Mouse (Mus musculus): ENCODE results near the gene Cdk16. TPM values are rescaled to one million over a fixed set of nuclear protein-coding genes. Genes with fewer than 3 reads are reported as not detected.

Gene Cdk16
- total RNA-seq (2017), result 37.0 and 41.0 TPM in 2 replicates

GRCm38 (mm10) chrX:20687519-20688067 is at the start of gene Cdk16:
Gene Cdk16 (plus strand): TSS chrX:20687954.
- ATAC-seq (replicated peaks in 1 of 2; ENCODE audit: insufficient read depth in 1 of 2, low FRiP score in 2 of 2, low TSS enrichment in 1 of 2, low read depth in 1 of 2, poor library complexity in 2 of 2, severe bottlenecking in 2 of 2), result peak; percentile 86 to 94

- ATAC-seq (replicated peaks in 1 of 2; ENCODE audit: insufficient read depth in 1 of 2, low FRiP score in 2 of 2, low TSS enrichment in 1 of 2, low read depth in 1 of 2, poor library complexity in 2 of 2, severe bottlenecking in 2 of 2), result no peak
Measured at GRCm38 (mm10) chrX:20638141-20638540, 49.6 kb upstream of the Cdk16 start.

GRCm38 (mm10) chrX:20644780-20645179 is 43.0 kb upstream of the Cdk16 start:
- ATAC-seq (replicated peaks in 1 of 2; ENCODE audit: insufficient read depth in 1 of 2, low FRiP score in 2 of 2, low TSS enrichment in 1 of 2, low read depth in 1 of 2, poor library complexity in 2 of 2, severe bottlenecking in 2 of 2), result no peak

GRCm38 (mm10) chrX:20657593-20657992 is 30.2 kb upstream of the Cdk16 start:
- ATAC-seq (replicated peaks in 1 of 2; ENCODE audit: insufficient read depth in 1 of 2, low FRiP score in 2 of 2, low TSS enrichment in 1 of 2, low read depth in 1 of 2, poor library complexity in 2 of 2, severe bottlenecking in 2 of 2), result no peak

GRCm38 (mm10) chrX:20658026-20658652 is 29.6 kb upstream of the Cdk16 start, which contains the start of gene Uba1:
Gene Uba1 (plus strand): TSS chrX:20658326.
- peak; percentile 88 to 89 for ATAC-seq (replicated peaks in 1 of 2; ENCODE audit: insufficient read depth in 1 of 2, low FRiP score in 2 of 2, low TSS enrichment in 1 of 2, low read depth in 1 of 2, poor library complexity in 2 of 2, severe bottlenecking in 2 of 2)

- ATAC-seq (replicated peaks in 1 of 2; ENCODE audit: insufficient read depth in 1 of 2, low FRiP score in 2 of 2, low TSS enrichment in 1 of 2, low read depth in 1 of 2, poor library complexity in 2 of 2, severe bottlenecking in 2 of 2), result 0 out of 4 replicates have a peak, but pooled peaks of 1 of the 2 experiments have one; percentile 18
Measured at GRCm38 (mm10) chrX:20658891-20659406, 28.8 kb upstream of the Cdk16 start.

- ATAC-seq (replicated peaks in 1 of 2; ENCODE audit: insufficient read depth in 1 of 2, low FRiP score in 2 of 2, low TSS enrichment in 1 of 2, low read depth in 1 of 2, poor library complexity in 2 of 2, severe bottlenecking in 2 of 2), result no peak
Measured at GRCm38 (mm10) chrX:20662317-20662715, 25.4 kb upstream of the Cdk16 start.

- ATAC-seq (replicated peaks in 1 of 2; ENCODE audit: insufficient read depth in 1 of 2, low FRiP score in 2 of 2, low TSS enrichment in 1 of 2, low read depth in 1 of 2, poor library complexity in 2 of 2, severe bottlenecking in 2 of 2), result peak; percentile 65 to 80
Measured at GRCm38 (mm10) chrX:20662716-20663443, 24.9 kb upstream of the Cdk16 start.

GRCm38 (mm10) chrX:20663444-20663790 is 24.3 kb upstream of the Cdk16 start:
- no peak for ATAC-seq (replicated peaks in 1 of 2; ENCODE audit: insufficient read depth in 1 of 2, low FRiP score in 2 of 2, low TSS enrichment in 1 of 2, low read depth in 1 of 2, poor library complexity in 2 of 2, severe bottlenecking in 2 of 2)

GRCm38 (mm10) chrX:20688068-20688547 is 354 bp downstream of the Cdk16 start:
- ATAC-seq (replicated peaks in 1 of 2; ENCODE audit: insufficient read depth in 1 of 2, low FRiP score in 2 of 2, low TSS enrichment in 1 of 2, low read depth in 1 of 2, poor library complexity in 2 of 2, severe bottlenecking in 2 of 2), result peak; percentile 70 to 74

- ATAC-seq (replicated peaks in 1 of 2; ENCODE audit: insufficient read depth in 1 of 2, low FRiP score in 2 of 2, low TSS enrichment in 1 of 2, low read depth in 1 of 2, poor library complexity in 2 of 2, severe bottlenecking in 2 of 2), result no peak
Measured at GRCm38 (mm10) chrX:20688615-20689014, 861 bp downstream of the Cdk16 start.

GRCm38 (mm10) chrX:20691566-20691965 is 3.8 kb downstream of the Cdk16 start:
- no peak for ATAC-seq (replicated peaks in 1 of 2; ENCODE audit: insufficient read depth in 1 of 2, low FRiP score in 2 of 2, low TSS enrichment in 1 of 2, low read depth in 1 of 2, poor library complexity in 2 of 2, severe bottlenecking in 2 of 2)

- ATAC-seq (replicated peaks in 1 of 2; ENCODE audit: insufficient read depth in 1 of 2, low FRiP score in 2 of 2, low TSS enrichment in 1 of 2, low read depth in 1 of 2, poor library complexity in 2 of 2, severe bottlenecking in 2 of 2), result no peak
Measured at GRCm38 (mm10) chrX:20692616-20693015, 4.9 kb downstream of the Cdk16 start.

GRCm38 (mm10) chrX:20695842-20696241 is 8.1 kb downstream of the Cdk16 start:
- no peak for ATAC-seq (replicated peaks in 1 of 2; ENCODE audit: insufficient read depth in 1 of 2, low FRiP score in 2 of 2, low TSS enrichment in 1 of 2, low read depth in 1 of 2, poor library complexity in 2 of 2, severe bottlenecking in 2 of 2)

- peak in 1 of 2 experiments; percentile 27; a peak in 2 of 4 replicates for ATAC-seq (replicated peaks in 1 of 2; ENCODE audit: insufficient read depth in 1 of 2, low FRiP score in 2 of 2, low TSS enrichment in 1 of 2, low read depth in 1 of 2, poor library complexity in 2 of 2, severe bottlenecking in 2 of 2)
Measured at GRCm38 (mm10) chrX:20703741-20704290, 16.1 kb downstream of the Cdk16 start, which contains the start of gene Usp11. Gene Usp11 (plus strand): TSS chrX:20703906.

- ATAC-seq (replicated peaks in 1 of 2; ENCODE audit: insufficient read depth in 1 of 2, low FRiP score in 2 of 2, low TSS enrichment in 1 of 2, low read depth in 1 of 2, poor library complexity in 2 of 2, severe bottlenecking in 2 of 2), result peak; percentile 98
Measured at GRCm38 (mm10) chrX:20704295-20705082, 16.7 kb downstream of the Cdk16 start.

- ATAC-seq (replicated peaks in 1 of 2; ENCODE audit: insufficient read depth in 1 of 2, low FRiP score in 2 of 2, low TSS enrichment in 1 of 2, low read depth in 1 of 2, poor library complexity in 2 of 2, severe bottlenecking in 2 of 2), result no peak
Measured at GRCm38 (mm10) chrX:20705083-20705402, 17.3 kb downstream of the Cdk16 start.

Measured in hematopoietic stem cell, adult 5-6 weeks (primary cell).